Mouse (Mus musculus) testis, postnatal 10 days (tissue): ENCODE data around the gene Dot1l.
"Not testable (repeated sequence)": the region's sequence is repeated elsewhere in the genome, so short reads cannot be mapped to it uniquely, and the experiment has no call there.

Experiments used
- DNase-seq: peaks from one replicate; pipeline ENCODE4 v3.0.0; 2021; ENCODE audit warnings: low spot score

Dot1l gene

DNA sequence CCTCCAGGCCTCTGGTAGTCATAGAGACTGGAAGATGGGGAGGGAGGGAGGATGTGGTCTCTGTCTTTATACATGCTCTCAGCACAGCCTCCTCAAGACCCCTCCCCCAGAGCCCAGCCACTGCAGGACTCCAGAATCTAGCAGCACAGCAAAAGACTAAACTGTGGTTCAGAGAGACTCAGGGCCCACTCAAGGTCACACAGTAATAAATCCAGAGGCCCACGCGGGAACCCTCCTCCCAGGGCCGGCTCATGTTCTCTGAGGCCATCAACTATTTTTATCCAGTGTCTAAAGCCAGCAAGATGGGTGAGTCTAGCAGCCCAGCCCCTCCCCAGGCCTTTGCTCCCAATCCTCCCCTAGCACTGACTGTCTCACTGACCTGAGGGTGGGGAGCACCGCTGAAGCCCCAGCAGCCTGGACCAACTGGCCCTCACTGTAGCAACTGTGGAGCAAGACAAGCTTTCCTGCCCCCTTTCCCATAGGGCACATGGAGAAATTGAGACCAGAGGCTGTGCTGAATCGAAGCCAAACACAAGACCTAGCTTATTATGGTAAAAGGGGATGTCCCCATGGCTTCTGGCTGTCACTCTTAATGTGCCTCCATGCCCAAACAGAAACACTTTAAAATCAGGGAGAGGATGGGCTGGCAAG, 57.5 kb downstream of the Dot1l start:
- DNase-seq = no peak

DNA sequence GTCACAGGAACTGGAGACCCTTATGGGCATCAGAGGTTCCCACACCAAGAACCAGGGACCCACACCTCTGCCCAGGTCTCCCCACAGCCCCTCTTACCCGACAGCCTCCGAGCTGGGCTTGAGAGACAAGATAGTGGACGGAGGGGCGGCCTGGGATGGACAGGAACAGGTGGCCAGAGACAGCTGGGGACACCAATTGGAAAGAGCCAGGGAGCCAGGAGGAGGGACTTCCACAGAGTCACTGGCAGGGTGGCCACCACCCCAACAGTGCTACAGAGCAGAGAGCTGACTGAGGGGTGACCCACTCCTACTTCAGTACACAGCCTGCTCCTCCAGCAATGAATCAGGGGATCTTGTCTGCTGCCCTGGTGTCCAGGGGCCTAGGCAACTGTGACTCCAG, 58.4 kb downstream of the Dot1l start, which contains the start of gene Jsrp1:
TSS of gene Jsrp1 (minus strand) at position 133 of the 400 bp plus-strand sequence.
- no peak for DNase-seq

DNA sequence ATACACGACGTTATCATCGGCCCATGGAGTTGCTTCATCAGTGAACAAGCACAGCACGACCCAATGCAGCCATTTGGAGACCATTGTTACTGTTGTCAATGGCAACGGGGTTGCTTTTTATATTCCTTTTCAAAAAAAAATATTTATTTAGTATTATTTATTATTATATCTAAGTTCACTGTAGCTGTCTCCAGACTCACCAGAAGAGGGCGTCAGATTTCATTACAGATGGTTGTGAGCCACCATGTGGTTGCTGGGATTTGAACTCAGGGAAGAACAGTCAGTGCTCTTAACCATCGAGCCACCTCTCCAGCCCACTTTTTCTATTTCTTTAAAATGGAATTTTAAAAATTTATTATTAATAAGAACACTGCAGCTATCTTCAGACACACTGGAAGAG, 59.8 kb downstream of the Dot1l start:
- DNase-seq = no peak

- DNase-seq = not testable (repeated sequence)
Measured at GRCm38 (mm10) chr10:80816303-80816702, 61.3 kb downstream of the Dot1l start.

DNA sequence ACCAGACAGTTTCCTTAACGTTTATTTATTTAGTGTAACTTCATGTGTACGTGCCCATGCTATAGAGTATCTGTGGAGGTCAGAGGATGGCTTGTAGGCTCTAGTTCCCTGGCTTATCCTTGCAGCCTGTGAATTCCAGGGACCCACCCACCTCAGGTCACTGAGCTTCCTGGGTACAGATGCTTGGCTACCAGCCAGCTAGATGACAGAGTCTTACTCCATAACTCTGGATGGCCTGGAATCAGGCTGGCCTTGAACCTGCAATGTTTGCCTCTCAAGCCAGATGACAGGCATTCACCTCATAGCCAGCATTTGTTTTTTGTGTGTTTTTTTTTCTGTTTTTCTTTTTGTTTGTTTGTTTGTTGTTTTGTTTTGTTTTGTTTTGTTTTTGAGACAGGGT, 62.2 kb downstream of the Dot1l start:
- no peak for DNase-seq

DNA sequence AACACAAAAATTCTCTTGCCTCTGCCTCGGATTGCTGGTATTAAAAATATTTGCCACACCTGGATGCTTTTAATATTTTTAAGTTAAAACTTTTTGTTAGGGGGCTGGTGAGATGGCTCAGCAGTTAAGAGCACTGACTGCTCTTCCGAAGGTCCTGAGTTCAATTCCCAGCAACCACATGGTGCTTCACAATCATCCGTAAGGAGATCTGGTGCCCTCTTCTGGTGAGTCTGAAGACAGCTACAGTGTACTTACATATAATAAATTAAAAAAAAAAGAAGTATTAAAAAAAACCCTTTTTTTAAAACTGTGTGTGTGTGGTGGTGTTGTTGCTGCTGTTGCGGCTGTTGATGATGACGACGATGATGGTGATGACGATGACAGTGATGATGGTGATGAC, 62.9 kb downstream of the Dot1l start:
- DNase-seq = not testable (repeated sequence)

DNA sequence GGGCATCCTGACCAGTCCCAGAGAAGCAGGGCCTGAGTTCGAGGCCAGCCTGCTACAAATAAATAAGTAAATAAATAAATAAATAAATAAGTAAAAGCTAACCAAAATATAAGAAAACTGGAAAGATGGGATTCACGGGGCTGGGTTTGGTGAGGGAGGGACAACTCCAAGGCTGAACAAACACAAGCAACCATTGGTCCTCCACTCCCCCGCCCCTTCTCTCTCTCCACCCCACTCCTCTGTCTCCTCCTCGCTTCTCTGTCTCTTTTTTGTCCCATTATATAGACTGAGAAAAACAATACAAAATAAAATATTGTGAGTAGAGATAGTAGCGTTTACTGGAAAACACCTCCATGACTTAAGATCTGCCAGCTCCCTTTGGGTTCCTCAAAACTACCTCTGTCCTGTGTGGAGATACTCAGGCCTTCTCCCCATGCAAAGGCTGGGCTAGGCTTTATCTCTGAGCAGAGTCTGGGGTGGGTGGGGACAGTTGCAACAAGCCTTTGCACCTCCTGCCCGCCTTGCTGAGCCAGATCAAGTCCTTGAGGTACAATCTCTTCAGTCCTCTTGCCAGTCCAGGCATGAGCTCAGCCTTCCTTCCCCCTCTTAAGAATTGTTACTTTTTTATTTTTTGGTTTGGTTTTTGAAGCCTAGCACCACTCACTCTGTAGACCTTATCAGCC, 63.7 kb downstream of the Dot1l start:
- DNase-seq = no peak

- DNase-seq = no peak
Measured at GRCm38 (mm10) chr10:80819406-80819805, 64.4 kb downstream of the Dot1l start.

DNA sequence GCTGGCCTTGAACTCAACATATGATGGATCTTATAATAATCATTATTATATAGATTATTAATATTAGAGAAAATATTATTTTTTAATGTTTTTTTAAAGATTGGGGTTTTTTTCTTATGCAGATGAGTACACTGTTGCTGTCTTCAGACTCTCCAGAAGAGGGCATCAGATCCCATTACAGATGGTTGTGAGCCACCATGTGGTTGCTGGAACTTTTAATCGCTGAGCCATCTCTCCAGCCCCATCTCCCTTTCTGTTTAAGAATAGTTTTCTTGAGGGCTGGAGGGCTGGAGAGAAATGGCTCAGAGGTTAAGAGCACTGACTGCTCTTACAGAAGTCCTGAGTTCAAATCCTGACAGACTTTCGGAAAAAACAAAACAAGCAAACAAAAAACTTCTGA, 67.0 kb downstream of the Dot1l start:
- no peak for DNase-seq

- DNase-seq = no peak
Measured at GRCm38 (mm10) chr10:80822528-80822927, 67.5 kb downstream of the Dot1l start.

GRCm38 (mm10) chr10:80823316-80823715, 68.3 kb downstream of the Dot1l start:
- DNase-seq = no peak

DNA sequence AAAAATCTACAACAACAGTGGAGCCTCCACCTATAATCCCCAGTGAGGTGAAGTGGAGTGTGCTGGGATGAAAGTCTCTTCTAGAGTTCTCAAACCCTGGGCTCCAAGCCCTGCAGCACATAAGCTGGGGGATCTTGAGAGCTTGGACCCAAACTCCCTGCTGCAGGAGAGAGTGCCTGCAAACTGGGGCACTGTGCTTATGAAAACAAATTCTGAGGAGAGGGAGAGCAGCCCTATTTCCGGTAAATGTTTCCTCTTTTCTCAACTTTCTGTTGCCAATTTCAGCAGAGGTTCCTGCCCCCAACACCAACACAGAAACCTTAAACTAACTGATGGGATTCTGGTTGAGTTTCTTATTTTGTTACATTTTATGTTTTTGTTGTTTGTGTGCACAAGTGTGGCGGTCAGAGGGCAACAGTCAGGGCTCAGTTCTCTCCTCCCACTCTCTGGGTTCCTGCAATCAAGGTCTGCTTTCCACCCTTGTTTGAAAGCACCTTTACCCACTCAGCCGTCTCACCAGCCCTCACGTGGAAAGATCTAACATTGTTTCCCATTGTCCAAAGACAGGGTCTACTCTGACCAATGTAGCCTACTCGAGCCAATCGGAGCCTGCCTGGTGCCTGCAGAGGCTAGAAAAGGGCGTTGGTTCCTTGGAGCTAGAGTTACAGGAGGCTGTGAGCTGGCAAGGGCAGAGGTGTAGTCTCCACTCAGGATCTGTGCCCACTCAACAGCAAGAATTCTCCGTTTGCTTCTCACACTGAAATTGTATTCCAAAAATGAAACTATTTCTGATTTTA, 69.0 kb downstream of the Dot1l start:
- DNase-seq = no peak

- DNase-seq = no peak
Measured at GRCm38 (mm10) chr10:80824827-80825226, 69.8 kb downstream of the Dot1l start.

DNA sequence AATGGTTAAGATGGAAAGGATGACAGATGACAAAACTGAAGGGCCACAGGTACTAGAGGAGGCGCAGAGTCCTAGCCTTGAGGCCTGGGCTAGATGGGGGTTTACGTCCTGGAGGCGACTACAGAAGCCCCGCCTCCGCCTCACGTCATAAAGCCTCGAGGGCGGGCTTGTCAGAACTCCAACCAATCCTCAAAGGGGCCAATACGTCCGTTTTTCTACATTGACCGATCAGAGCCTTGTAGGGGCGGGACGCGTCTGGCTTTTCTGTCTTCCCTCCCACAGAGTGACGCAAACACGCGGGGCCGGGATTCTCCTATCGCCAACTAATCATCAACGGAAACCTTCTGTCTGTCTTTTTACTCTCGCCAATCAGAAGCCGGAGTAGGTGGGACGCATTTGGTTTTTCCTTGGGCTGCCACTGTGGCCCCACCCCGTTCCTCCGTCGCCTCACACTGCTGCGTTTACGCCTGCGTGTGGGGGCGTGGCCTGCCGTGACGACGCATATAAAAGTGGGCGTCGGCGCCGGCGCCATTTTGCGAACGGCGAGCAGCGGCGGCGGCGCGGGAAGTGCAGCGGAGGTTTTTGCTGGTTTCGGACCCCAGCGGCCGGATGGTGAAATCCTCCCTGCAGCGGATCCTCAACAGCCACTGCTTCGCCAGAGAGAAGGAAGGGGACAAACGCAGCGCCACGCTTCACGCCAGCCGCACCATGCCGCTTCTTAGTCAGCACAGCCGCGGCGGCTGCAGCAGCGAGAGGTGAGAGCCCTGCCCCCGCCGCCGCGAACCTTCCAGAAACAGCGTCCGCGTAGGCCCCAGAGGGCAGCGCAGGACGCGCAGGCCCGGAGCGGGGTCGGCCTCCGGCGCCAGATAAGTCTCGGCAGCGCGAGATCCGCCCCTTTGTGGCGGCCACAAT, 71.4 kb downstream of the Dot1l start, which contains the start of gene Oaz1:
TSS of gene Oaz1 (plus strand) at position 506 of the 912 bp plus-strand sequence.
- DNase-seq = peak; percentile 99

DNA sequence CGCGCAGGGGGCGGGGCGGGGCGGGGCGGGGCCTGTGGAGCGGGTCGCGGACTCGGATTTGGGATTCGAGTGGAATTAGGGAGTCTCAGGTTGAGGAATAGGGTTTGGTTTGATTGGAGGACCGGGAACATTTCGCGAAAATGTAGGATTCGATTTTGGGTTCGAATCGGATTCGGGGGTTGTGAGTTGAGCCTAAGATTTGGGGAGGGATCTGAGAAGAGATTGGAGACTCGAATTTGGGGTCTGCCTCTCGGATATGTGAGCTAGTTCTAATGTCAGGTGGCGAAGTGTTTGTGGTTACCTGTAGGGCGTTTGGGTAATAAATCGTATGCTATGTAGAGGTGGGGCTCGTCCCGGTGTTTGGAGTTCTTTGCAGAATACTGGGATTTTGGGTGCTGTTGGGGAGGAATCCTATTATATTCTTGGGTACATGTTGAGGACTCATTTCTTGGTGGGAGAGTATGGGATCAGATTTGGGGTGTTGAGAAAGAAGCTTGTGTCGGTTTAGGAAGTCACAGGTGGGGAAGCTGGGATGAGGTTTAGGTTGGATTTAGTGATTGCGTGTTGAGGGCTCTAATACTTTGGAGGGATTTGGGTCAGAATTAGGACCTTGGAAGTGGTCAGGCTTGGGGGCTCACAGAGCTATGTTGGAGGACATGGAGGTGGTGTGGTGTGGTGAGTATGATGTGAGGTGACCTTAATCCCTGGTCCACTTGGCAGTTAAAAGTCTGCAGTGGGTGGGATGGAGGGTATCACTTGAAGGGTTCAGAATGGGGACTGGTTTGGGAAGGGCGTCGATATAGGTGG, 72.3 kb downstream of the Dot1l start:
- DNase-seq = no peak

- no peak for DNase-seq
Measured at GRCm38 (mm10) chr10:80827870-80828420, 72.9 kb downstream of the Dot1l start.

DNA sequence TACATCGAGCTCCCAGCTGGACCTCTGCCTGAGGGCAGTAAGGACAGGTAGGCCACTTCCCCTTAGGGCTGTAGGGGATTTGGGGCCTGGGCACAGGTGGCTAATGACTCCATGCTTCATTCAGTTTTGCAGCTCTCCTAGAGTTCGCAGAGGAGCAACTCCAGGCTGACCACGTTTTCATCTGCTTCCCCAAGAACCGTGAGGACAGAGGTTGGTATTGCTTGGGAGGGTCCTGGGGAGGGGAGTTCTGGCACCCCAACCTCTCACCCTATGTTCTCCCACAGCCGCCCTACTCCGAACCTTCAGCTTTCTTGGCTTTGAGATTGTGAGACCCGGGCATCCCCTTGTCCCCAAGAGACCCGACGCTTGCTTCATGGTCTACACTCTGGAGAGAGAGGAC, 73.6 kb downstream of the Dot1l start:
- DNase-seq = not testable (repeated sequence)

- DNase-seq = no peak
Measured at GRCm38 (mm10) chr10:80829359-80830278, 74.6 kb downstream of the Dot1l start.

DNA sequence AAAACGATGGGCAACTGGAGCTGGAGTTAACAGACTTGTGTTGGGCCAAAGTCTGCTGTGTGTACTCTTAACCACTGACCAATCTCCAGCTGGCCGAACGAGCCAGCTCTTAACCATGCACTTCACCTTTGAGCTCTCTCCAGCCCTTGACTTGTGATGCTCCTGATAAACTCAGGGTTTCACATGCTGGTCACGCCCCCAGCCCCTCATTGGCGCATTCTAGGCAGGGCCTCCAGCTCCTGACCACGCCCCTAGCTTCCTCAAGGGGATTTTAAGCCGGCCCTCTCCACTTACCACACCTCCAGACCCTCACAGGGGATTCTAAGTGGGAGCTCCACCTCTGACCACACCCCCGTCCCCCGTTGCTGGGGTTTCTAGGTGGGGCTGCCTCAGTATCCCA, 76.1 kb downstream of the Dot1l start:
- peak; percentile 79 for DNase-seq

DNA sequence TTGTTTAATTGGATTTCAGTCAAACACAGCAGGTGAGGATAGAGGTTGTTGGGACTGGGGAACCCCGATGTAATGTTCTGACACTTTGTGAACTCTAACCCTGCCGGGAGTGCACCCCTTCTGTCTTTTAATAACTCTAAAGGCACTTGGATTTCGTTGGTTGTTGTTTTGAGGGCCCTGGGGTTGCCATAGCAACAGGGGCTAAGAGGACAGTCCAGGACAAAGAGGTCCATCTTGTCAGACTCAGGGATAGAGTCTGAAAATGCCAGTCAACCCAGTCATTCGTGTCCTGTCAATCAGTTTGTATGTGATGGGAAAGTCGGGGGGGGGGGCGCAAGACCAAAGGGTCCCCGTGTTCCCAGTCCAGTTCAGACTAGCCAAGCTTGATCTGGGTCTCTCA, 77.8 kb downstream of the Dot1l start:
- no peak for DNase-seq
